Mouse (Mus musculus) c-Kit-positive CD71-negative TER-119-negative erythroid progenitor cells, embryonic 14.5 days (primary cell): Measurements from ENCODE around the gene Gtf2f1.

ENCODE experiments used
- DNase-seq: peaks from one replicate; pipeline ENCODE4 v3.0.0-alpha.2; 2013; ENCODE audit warnings: low read depth

Gene Gtf2f1

DNA sequence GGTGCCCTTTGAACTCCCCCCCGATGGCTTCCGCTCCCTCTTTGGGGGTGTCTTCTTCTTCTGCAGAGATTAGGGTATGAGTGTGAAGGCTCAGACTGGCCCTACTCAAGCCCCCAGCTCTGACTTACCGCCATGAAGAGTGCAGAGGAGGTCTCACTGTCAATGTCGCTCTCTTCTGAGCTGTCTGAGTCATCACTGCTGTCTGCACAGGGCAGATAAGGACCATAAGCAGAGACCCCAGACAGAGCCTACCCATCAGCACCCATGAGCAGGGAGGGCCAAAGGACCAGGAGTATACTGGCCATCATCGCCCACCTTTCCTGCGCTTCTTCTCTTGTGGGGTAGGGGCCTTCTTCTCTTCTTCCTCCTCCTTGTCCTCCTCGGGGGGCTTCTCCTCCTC is 7.1 kb downstream of the Gtf2f1 start:
- no peak for DNase-seq

DNA sequence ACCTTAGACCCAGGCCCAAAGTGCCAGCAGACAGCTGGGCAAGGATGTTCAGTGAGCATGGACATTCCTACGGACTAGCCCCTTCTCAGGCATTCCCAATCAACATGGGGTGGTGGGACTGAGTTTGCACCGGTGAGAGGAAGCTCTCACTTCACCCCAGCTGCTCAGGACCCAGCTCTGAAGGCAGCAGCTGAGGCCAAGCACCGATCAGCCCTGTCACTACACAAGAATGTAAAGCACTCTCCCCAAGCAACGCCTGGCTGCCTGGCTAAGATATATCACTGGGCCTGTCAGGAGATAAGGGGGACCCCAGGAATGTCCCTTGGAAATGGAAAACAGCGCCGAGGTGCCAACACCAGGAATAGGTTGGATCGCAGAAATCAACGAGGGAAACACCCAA is 9.9 kb downstream of the Gtf2f1 start:
- no peak for DNase-seq

DNA sequence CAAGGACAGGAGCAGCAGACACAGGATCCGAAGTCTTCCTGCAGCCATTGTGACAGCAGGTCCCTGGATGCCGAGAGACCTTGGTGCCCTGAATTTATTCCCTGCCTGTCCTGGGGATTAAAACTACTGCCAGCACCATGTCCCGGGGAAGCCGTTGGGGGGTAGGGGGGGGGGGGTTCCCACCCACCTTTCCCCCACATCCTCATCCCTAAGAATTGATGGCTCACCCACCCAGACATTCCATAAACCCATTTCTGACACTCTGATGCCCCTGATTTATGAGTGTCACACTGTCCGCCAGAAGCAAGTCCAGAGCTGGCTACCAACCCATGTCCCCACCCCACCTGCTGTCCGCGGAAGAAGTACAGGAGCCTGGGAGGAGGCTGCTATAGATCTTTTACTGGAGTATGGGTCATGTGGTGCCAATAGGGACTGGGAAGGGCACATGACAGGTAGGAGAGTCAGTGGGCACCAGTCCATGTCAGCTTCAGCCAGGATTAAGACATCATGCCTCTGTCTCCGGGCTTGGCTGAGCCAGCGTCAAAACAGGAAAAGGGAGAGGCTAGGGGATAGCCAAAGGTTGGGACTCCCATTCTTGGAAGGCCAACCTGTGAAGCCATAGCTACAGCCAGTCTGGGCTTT is 11.0 kb downstream of the Gtf2f1 start, which contains the start of gene Pspn:
Pspn (minus strand) TSS at position 51 of the 642 bp plus-strand sequence.
- DNase-seq: no peak

DNA sequence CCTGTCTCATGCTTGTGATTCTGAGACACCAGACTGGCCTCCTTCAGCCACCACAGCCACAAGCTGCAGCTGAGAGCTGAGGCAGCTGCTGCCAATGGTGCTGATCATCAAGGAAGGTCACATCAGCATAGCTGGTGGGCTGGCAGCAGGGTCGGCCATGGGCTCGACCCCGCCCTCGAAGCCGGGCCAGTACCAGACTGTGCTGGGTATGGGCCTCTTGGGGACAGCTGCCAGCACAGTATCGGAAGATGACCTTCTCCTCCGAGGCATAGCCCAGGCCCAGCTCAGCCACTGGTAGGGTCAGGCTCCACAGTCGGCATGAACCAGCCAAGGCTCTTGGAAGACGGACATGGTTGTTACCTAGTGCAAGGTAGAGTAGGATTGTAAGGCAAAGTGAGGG is 11.7 kb downstream of the Gtf2f1 start:
- DNase-seq: no peak

DNA sequence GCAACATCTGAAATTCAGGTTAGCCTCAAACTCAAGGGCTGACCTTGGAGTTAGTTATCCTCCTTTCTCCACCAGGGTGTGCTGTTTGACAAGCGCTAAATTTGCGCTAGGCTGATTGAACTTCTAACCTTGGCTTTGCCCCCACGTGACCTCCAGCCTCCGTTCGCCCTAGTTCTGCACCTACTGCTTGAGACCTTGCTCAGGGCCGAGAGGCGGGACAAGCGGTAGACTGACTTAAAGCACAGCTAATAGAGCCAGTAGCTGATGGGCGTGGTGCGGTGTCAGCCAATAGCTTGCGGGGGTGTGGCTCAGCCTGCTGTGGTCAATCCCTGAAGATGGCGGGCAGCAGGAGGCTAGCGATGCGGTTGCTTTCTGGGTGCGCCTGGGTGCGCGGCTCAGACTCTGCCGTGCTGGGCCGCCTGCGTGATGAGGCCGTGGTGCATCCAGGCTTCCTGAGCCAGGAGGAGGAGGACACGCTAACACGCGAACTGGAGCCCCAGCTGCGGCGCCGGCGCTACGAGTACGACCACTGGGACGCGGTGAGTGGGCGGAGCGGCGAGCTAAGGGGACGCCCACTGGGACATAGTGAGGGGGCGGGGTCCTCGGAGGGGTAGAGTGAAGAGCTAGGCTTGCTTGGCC is 13.9 kb downstream of the Gtf2f1 start, which contains the start of gene Alkbh7:
Alkbh7 (plus strand) TSS at position 311 of the 639 bp plus-strand sequence.
- peak; percentile 99 for DNase-seq

DNA sequence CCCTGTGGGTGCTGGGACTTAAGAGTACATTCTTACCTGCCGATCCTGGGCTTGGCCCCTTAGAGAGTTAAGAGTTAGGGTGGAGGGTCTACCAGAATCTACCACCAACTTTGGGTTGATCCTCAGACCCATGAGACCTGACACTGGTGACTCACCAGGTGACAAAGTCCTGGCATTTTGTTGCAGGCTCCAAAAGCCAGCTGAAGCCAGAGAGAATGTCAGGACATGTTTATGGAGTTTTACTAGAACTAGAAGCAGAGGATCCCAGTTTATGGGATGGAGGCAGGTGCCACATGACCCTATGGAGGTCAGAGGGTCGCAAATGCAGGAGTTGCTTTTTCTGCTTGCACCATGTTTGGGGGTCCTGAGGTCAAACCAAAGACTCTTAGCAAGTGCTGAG is 14.6 kb downstream of the Gtf2f1 start:
- no peak for DNase-seq

DNA sequence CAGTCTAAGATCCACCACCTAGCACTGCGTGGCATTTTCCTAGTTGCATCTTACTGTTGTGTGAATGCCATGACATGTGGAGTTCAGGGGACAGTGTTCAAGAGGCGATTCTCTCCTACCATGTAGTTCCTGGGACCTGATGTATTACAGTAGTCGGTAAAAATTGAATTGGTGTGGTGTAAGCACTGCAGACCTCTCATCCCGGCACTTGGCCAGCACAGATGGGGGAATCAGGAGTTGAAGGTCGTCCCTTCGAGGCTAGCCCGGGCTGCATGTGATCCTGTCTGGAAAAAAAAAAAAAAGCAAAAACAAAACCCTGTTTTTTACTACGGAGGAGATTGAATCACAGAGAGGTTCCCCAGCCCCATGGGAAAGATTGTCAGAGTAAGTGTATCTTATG is 16.0 kb downstream of the Gtf2f1 start:
- DNase-seq: no peak

DNA sequence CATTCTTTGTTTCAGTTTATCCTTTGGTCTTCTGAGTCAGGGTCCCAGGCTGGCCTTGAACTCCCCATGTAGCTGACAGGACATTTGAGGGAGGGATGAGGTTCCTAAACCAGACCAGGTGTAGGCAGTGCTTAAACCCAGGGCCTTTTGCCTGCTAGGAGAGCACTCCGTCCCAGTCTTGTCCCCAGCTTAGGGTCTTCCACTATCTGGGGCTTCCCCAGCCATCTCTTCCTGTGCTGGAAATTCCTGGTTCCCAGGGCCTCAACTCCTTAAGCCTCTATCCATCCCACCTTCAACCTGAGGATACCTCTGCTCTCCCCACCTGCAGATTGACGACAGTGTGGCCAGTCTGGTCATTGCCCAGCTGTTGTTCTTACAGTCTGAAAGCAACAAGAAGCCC is 20.1 kb downstream of the Gtf2f1 start:
- no peak for DNase-seq

DNA sequence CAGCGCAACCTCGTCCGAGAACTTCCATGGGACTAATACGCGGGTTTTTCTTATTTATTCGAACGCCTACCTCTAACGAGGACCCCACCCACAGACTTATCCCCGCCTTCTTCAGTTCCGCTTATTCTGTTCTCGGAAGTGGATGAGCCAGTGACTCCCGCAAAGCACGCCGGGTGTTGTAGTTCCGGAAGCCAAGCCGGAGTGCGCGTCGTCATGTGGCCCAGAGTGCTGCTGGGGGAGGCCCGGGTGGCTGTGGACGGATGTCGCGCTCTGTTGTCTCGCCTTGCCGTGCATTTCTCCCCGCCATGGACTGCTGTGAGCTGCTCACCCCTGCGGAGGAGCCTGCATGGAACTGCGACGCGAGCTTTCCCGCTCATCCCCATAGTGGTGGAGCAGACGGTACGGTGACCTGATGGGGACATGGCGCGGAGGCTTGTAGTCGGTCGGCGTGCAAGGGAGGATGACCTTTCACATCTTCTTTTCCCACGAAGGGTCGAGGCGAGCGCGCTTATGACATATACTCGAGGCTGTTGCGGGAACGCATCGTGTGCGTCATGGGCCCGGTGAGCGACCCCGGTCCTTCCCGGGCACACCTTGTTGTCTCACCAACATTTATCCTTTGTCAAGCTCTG is 20.9 kb downstream of the Gtf2f1 start, which contains the start of gene Clpp:
Clpp (plus strand) TSS at position 191 of the 632 bp plus-strand sequence.
- peak; percentile 96 for DNase-seq

DNA sequence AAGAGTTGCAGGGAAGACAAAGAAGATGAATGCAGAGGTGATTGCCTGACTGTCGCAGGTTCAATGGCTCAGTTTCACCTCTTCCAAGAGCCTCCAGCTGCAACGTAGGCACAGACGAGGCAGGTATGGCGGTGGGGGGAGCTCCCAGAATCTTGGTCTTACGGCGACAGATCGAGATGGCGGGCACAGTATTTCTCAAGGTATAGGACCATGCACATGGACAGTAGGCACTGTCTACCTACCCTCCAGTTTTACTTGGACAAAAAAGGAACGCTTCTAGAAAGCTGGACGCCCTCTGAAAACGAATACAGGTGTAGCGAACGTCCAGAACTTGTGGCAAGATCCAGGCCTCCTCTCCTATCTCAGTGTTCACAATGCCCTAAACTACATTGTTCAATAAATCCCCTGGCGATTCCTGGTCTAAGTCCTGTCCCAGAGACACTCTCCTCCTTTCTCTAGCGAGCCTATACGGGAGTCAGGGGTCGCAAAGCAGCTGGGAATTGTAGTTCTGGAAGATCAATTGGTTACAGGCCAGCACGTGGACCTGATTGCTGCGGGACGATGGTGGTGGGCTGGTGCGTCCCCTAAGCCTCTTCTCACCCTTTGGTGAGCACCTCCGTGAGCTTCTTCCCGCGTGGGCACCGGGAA is 21.5 kb downstream of the Gtf2f1 start:
- peak; percentile 62 for DNase-seq

DNA sequence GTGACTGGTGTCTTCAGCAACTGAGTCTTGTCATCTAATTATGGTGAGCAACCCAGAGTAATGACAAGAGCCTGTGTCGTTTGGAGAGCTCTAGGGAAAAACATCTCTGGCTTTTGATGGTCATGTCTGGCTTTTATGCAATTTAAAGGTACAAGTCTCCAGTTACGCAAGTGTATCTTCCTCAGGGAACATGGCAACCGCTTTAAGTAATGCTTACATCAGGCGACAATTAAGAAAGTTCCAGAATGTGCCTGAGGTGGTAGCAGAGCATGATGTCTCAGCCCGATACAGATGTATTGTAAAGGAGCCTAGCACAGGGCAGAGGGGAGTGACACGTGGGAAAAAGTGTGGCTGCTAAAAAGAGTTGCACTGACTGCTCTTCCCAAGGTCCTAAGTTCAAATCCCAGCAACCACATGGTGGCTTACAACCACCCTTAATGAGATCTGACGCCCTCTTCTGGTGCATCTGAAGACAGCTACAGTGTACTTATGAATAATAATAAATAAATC is 22.1 kb downstream of the Gtf2f1 start:
- DNase-seq: no peak

DNA sequence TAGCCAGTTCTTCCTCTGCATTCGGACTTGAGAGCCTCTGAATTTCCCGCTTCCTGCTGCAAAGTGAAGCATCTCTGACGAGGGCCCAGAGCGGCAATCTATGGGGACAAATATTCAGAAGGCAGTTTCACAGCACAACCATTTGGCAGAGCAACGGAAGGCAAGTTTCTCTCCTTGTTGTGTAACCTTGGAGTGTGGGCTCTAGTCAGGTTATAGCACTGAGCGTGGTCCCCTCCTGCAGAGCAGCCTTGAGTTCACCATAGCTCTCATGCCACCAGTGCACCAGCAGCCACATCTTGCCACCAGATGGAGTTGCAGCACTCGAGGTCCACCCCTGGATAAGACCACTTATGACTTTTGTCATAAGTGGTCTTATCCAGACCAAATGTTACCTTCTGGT is 22.6 kb downstream of the Gtf2f1 start:
- no peak for DNase-seq

DNA sequence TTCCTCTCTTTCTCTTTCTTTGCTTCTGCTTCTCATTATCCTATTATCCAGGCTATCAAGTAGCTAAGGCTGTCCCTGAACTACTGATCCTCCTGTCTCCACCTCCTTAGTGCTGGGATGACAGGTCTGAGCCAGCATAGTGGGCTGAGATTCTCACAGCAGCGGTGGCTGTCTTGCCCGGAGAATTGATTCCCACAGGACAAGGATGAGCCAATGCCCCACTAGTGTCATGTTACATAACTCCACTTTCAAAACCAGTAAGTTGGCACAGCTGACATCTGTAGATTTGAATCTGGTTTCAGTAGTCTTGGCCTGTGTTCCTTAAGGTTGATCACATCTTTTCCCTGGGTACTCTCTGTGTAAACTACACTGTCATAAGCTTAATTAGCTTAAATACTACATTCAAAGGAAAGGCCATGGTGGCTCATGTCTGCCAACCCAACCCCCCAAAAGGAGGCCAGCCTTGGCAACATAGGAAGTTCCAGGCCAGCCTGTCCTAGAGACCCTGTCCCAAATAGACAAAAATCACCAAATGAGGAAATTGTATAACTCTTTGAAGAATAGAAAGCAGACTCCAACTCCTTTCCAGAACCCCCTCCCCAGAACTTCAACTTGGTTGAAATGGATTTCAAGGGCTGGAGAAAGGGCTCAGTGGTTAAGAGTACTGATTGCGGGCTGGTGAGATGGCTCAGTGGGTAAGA is 24.8 kb downstream of the Gtf2f1 start:
- DNase-seq: no peak

DNA sequence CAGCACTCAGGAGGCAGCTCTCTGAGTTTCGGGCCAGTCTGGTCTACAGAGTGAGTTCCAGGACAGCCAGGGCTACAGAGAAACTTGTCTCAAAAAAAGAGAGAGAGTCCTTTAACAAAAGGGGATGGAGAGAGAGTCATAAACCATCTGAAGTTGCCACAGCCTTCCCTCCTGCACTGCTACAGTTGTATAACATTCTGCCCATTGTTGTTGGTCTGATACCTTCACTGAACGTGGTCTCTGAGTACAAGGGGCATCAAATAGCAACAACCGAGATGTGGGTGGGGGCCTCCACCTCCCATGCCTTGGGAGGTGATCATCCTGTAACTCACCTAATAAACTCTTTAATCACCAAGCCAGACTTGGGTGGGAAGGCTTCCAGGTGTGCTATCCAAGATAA is 25.4 kb downstream of the Gtf2f1 start:
- DNase-seq: no peak

DNA sequence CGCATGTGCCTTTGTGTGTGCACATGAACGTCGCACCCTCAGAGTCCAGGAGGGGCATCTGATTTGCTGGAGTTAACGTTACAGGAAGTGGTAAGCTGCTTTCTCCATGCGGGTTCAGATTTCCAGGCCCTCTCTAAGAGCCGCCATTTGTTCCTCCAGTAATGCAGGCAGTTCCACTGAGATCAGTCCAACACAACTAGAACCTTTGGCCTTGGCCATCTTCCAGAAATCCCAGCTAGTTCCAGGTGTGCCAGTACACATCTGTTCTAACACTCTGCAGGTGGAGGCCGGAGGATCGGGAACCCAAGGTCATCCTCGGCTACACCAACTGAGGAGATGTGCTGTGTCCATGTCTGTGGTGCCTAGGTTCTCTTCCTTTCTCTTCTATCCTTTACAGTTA is 26.2 kb downstream of the Gtf2f1 start:
- DNase-seq: no peak

DNA sequence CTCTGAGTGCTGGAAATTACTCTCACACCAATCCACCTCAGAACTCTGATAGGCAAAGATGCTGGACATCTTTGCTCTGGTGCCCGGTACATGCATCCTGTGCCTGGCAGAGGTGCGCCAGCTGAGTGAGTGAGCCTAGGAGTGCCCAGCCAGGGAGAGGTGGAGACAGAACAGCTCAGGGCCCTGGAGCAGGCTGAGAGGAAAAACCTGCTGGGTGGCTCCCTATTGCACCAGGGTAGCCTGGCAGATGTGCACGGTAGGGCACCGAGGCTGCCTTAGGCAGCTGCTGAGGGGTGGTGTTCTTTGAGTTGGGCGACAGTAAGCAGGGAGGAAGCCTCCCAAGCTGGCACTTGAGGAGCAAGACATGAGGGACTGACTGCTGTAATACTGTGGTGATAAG is 29.1 kb downstream of the Gtf2f1 start, which contains the start of gene Acer1:
Acer1 (minus strand) TSS at position 114 of the 400 bp plus-strand sequence.
- no peak for DNase-seq

DNA sequence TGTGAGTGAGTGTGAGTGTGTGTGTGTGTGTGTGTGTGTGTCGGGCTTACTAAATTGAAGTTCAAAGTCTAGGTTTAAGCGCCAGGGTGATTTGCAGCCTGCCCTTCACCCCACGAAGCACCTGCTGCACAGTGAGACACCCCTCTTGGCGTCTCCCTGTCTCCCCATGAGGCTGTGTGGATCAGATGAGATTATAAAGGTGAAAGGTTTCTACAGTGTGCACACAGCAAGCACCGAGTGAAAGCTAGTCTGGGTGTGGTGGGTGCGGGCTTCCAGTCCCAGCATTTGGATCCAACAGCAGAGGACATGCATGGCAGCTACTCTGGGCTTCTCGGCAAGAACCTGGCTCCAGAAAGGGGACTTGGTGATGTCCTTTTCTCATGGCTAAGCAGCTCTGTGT is 30.0 kb downstream of the Gtf2f1 start:
- DNase-seq: no peak

DNA sequence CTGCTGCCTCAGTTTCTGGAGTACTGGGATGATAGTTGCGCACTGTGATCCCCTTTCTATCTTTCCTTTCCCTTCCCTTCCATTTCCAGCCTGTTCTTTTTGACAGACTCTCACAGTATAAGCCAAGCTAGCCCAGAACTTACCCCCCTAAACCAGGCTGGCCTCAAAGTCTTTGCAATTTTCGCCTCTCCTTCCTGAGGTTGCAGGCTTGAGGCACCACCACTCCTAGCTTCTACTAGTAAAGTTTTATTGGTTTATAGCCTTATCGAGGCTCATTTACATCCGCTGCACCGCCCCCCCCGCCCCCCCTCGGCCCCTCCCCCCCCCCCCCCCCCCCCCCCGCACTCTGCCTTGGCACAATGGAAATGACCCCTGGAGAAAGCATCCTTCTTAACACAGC is 31.6 kb downstream of the Gtf2f1 start:
- no peak for DNase-seq

DNA sequence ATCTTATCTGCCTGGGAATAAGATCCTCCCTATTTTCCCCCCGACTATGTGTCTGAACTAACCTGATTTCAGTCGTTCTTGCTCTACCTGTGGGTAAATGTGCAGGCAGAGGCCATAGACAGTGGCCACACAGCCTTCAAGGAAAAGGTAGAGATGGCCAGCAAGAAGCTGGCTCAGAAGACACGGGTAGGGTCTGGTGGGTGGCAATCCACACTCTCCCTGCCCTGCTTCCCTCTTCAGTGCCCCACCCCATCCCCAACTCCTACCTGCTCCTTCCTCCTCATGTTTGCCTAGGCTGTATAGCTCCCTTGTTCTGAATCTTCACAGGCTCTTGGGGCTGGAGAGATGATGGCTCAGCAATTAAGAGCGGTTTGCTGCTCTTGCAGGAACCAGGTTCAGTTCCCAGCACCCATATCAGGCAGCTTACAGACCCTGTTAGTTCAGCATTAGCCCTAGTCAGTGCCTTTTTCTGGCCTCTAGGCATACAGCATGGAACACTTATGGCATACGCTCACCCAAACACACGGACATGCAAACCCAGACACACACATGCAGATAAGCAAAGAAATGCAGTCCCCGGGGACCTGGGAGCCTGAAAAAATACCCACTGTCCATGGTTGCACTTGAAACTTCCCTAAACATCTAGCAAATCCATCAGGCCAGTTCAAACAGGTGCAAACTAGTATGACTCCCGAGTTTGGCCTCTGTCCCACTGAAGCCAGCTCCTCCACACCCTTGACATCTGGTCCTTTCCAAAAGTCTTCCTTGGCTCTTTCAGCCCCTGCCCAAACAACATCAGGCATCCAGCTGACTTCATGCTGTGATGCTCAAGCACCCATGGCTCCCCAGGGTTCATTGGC is 34.3 kb downstream of the Gtf2f1 start:
- DNase-seq: no peak

DNA sequence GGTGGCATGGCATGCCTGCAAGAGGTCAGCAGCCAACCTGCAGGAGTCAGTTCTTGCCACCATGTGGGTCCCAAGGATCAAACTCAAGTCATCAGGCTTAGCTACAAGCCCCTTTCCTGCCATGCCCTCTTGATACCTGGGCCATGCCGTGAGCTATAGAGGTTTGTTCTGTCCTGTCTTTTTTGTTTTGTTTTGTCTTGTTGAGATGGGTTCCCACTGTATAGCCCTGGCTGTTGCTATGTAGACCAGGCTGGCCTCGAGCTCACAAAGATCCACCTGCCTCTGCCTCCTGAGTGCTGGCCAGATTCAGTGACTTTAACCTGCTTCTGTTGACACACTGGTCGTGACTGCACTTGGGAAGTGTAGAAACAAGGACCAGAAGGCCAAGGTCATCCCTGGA is 35.7 kb downstream of the Gtf2f1 start:
- DNase-seq: no peak

DNA sequence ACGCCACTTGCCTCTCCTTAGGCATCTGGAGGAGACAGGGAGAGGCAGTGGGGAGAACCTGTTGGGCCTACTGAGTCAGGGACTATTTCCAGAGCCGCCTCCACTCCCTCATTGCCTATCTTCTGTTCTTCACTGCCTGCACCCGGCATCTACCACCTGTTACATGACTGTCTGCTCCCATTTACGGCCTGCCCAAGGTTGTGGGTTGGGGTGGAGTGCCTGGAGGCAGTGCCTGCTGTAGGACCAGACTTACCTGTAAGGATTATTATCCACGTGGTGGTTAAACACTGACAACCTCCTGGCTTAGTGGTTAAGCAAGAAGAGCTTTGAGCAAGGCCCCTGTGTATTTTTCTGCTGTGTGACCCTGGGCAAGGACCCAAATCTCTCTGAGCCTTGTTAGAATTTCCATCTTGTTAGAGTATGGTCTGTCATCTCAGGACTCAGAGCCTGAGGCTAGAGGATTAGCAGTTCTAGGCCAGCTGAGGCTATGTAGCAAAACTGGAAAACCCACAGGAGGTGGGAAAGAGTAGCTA is 36.3 kb downstream of the Gtf2f1 start:
- no peak for DNase-seq
